Mouse (Mus musculus) brain, embryonic 14.5 days (tissue): ENCODE measurements at regions not wholly inside any gene's neighbourhood (a gene's known extent, or its start where the extent isn't known, plus 50 kb on each side); places are given as distances from the start of the nearest gene placed in this dataset.
A peak's percentile ranks its signal among the peaks of the same experiment; 100 is the strongest.

Experiments
- DNase-seq: peaks from one replicate; pipeline ENCODE4 v3.0.0-alpha.2; 2011; ENCODE audit warnings: low read depth
- CTCF ChIP-seq: fragments of 200-500 bp; IDR thresholded peaks from 2 replicates; pipeline ENCODE4 v1.5.1; 2012; ENCODE audit warnings: inconsistent platforms, mild to moderate bottlenecking, moderate library complexity, borderline replicate concordance; ENCODE audit not compliant: insufficient read depth, insufficient read length; ENCODE audit errors: extremely low read depth
- POLR2A ChIP-seq: fragments of 200-500 bp; IDR thresholded peaks from 2 replicates; pipeline ENCODE4 v1.6.1; 2012; ENCODE audit warnings: mild to moderate bottlenecking, inconsistent platforms, borderline replicate concordance; ENCODE audit not compliant: poor library complexity, insufficient read depth, insufficient read length, severe bottlenecking; ENCODE audit errors: extremely low read depth

DNA sequence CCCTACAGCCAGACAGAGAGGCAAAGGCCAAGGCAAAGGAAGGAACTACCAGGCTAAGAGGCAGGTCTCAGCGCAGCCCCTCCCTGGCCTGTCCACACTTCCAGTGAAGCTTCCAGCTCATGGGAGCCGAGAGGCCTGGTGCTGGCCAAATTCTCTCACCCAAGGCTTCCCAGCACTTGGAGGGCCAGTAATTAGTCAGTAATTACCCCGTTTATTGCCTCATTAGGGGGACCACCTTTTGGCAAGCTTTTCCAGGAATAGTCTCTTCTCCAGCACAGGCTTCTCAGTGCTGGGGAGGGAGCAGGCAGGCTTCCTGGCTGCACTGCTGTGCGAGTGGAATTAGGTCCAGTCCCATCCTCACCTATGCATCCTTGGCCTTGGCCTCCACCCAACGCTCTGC lies 252.8 kb upstream of the Nxpe4 start:
- TF ChIP-seq CTCF (no peak), POLR2A (no peak)
- DNase-seq, result peak; percentile 81

DNA sequence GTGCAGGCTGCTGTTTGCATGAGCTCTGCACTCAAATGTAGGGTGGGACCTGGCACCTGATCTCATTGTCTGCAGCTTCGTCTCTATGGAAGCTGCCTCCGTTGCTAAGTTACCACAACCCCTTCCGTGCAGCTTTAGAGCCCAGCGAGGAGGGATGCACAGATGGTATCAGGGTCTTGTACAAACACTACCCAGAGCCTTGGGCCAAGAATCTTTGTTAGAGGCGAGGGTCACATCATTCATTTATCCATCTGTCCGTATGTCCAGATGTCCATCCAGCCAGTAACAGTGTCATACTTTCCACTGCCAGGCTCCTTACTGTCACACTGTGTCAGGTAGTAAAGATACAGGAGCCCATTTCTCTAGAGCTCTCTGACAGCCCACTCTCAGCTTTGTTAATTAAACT lies 251.3 kb upstream of the Nxpe4 start:
- TF ChIP-seq CTCF (no peak), POLR2A (no peak)
- DNase-seq, result peak; percentile 95

DNA sequence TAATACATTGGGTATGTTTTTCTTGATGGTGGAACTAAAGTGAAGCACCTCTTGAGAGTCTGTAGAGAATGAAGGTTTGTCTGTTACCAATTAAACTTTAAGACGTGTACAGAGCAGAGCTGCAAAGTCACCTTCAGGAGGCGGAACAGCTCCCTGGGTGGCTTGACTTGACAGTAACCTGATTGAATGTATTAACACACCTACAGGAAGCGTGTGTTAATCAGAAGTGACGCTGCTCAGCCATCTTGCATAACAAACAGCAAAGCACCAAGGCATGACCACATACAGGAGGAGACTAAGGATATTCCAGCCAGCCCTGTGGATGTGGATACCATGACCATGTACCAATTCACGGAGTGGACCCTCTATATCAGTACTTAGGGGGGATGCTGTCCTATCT lies 249.0 kb upstream of the Nxpe4 start:
- TF ChIP-seq POLR2A (no peak), CTCF (no peak)
- DNase-seq, result no peak

DNA sequence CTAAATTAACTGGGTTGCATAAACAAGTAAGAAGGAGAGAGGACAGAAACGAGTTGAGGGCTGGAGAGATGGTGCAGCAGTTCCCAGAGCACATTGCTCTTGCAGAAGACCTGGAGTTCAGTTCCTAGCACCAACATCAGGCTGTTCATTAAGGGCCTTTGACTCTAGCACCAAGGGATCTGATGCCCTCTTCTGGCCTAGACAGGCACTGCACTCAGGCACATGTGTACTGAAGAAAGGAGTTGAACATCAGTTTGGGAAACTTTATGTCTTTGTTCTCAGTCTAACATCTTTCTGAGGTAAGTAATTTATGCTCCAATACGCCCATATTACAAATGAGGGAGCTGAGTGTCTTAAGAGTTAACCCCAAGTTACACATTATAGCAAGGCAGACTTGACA lies 226.5 kb upstream of the Nxpe4 start:
- TF ChIP-seq POLR2A (no peak), CTCF (peak; percentile 45; the same call in 1 of the 2 replicates)
- DNase-seq, result no peak

DNA sequence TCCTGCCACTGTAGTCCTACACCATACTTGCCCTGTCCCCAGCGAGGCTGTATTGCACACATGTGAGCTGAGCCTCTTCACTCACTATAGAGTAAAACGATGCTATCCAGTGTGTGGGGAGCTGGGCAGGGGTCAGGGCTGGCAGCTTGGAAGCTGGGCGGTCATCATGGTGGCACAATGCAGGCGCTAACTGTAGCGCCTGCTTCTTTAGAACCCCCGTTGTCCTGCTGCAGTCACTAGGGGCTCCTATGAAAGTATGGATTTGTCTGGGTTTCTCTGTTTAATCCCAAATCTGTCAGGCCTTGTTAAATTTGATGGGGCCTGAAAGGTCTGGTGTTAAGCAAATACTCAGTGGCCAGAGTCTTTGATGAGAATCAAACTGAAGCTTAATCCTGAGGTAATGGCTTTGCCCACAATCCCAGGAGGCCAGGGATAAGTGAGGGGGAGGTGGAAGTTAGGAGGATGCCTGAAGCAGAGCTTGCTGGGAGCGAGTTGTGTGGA lies 225.8 kb upstream of the Nxpe4 start:
- TF ChIP-seq CTCF (no peak), POLR2A (no peak)
- DNase-seq, result peak; percentile 72

DNA sequence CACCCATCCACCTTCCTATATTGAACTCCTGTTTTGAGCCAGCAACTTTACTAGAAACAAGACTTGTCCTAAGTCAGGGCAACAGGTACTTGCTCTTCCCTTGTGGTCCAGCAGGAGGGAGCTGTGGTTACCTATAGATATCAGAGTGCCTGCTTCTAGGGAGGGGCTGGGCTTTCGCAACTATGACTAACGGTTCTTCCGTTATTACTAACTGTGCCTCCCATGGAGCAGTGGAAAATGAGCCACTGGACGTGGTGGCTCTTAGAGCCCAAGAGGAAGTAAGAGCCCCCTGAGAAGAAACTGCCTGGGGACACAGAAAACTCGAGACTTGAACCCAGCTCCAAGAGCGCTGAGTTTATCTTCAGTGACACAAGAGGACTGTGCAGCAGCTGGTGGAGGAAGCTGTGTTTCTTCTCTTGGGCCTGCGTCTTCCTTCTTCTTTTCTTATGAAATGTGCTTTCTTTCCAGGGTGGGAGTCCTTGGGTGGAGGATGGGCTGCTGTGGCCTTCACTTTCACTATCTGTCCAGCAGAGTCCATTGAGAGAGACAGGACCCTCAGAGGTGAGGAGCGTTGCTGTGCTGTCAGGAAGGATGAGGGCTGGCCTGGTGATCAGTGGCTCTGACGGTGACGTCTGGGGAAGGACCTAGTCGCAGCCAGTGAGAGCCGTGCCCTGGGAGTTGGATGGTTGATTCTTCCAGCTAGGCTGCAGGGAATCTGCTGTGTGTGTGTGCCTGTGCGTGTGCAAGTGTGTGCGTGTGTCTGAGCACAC lies 222.7 kb upstream of the Nxpe4 start:
- TF ChIP-seq CTCF (no peak), POLR2A (no peak)
- DNase-seq, result no peak

DNA sequence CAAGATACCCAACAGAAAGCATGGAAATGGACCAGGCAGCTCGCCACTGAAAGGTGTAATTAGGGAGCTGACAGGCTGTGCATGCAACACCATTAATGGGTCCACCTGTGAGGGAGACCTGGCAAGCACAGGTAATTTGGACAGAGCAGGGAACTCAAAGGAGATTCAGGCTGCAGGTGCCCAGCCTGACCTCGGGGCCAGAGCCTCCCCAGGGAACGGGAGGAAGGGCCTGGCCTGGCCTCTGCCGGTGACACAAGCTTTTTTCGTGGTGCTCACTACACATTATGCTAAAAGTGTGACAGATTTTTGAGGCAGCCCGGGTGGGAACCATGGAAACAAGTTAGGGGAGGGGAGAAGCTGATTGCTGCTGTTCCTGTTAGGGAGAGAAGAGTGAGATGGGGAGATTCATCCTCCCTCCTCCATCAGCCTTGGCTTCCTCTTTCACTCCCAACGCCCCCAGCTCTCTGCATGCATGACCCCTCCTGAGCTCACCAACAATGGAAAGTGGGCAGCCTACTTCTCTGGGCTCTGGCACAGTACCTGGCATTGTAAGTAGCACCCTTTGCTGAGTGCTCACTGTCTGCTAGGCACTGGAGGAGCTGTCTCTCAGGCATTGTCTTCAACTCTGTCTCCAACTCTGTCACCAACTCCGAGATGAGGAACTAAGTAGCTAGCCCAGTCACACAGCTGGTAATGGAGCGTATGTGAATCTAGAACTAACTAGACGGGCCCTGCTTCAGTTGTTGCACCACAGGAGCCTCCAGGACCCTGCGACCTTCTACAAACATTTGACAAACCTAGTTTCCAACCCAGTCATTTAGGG lies 218.9 kb upstream of the Nxpe4 start:
- DNase-seq, result peak; percentile 76
- no peak for TF ChIP-seq POLR2A
- TF ChIP-seq CTCF, result no peak

DNA sequence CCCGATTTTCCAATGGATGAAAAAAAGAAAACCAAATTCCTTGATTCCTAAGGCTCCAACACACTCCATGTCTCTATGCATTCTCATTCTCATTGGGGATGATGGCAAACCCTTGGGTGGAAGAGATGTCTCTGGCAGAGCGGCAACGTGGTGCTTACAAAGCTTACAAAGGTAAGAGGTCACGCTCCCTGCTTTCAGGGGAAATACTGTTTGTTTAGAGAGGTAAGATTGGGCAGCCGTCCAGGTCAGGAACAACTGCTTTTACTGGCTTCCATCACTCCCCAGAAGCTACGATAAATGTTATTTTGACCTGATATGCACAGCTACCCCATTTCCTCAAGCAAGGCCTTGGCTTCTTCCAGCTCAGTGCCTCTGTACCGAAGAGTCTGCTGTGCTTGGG lies 215.6 kb upstream of the Nxpe4 start:
- DNase-seq, result no peak
- TF ChIP-seq POLR2A (no peak), CTCF (no peak)

DNA sequence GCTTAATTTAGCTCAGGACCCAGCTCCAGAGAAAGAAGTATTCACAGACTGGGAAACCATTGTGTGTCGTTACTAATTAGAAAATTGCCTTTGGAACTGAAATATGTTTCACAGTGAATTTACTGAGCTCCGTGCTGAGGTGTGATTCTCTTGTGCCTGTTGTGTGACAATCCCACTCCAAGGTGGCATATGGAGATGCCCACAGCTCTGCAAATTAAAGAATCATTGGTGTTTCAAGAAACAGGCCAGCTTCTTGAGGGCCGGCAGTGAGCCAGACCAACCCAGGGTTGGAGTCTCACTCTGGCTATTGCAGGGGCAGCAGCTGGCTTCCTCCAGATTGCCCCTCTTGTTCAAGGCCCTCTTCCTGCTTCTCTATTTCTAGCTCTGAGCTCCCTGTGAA lies 203.9 kb upstream of the Nxpe4 start:
- DNase-seq, result peak; percentile 63
- no peak for TF ChIP-seq POLR2A
- TF ChIP-seq CTCF, result no peak

DNA sequence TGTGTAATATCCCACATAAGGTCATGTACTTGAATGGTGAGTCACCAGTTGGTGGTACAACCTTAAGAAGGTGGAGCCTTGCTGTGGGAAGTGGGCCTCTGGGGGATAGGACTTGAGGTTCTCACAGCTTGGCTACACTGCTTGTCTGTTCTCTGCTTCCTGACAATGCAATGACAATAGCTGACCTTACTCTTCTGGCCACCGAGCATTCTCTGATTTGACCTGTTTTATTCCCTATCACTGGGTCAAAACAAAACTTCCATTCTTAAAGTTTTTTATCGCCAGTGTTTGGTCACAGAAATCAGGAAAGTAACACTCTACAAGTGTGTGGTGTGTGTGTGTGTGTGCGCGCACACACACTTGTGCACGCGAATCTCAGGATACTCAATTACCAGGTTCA lies 203.0 kb upstream of the Nxpe4 start:
- TF ChIP-seq CTCF (no peak), POLR2A (no peak)
- DNase-seq, result no peak

DNA sequence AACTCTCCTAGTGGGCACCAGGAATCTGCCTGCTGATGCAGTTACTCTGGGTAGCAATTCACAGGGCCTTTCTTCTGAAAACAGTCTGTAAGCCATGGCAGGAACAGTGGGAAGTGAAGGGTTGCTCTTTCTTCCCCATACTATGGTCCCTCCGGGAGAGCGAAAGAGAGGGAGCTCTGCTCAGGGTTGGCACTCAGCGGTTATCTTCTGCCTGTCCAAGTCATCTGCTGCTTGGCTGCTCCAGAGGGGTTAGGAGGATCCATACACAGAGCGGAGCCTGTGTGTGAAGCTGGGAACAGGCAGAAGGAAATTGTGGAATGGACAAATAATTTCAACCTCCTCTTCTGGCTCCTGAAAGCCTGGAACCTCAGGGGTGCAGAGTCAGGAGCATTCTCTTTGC lies 200.6 kb upstream of the Nxpe4 start:
- TF ChIP-seq POLR2A (no peak), CTCF (no peak)
- DNase-seq, result no peak

DNA sequence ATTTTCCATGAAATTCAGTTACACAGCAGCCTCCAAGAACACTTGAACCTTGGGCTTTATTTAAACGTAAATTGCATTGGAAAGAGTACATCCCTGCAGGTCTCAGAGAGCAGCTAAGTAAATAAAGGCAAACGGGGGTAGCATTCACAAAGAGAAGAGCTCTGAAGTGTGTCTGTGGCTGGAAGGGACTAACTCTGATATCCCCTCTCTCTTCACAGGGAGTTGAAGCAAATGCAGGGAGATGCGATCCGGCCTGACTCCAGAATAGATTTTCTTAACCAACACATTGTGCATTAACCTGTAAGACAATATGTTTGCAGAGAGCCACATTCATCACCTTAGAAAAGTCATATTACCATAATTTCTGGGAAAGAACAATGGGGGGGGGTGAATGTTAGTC lies 199.7 kb upstream of the Nxpe4 start:
- no peak for DNase-seq
- TF ChIP-seq POLR2A, result no peak
- no peak for TF ChIP-seq CTCF

DNA sequence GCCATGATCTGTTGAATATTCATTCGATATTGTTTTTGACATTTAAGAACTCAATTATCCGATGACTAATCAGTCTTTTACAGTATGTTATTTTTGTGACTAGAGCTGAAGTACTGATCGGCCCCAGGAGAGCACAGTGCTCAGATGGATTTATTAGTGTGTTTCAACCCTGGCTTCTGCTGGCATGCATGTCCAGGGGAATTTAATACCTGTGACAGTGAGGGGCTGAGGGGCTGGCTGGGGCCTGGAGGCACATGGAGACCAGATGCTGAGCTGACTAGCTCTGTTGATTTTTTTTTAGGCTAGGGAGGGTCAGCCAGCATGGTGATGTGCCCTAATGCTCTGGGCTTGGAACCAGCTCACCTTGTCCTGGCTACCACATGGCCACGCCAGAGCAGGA lies 199.2 kb upstream of the Nxpe4 start:
- TF ChIP-seq CTCF, result no peak
- TF ChIP-seq POLR2A, result no peak
- no peak for DNase-seq
